In genomic region chr13:111044328-111045002, GRCm38 (mm10) we compare ENCODE assay signal across 10 mouse cellular contexts.
A peak's percentile ranks its signal among the peaks of the same experiment; 100 is the strongest.
DNase-seq lines count a peak whose midpoint lies in the region; ATAC-seq and TF ChIP-seq lines count a peak whose summit lies in the region.
"Had no signal": no experiment of that assay in that cellular context is flagged by ENCODE, and none has a peak within 500 bp of the region (broad histone marks: within the 10 kb centered on the region; RNA-seq: fewer than 3 reads in every experiment).

No protein-coding gene starts in this region.

- TF ChIP-seq EP300 in liver, embryonic 14.5 days (IDR thresholded peaks at IDR 0.05; ENCODE audit: low read depth) = no peak

- intact Hi-C loops in heart, postnatal 10 days (cut with DNase I) = no loop called here

- no peak overlapping the region for H3K4me3 ChIP-seq in liver, embryonic 14.5 days (ENCODE audit: insufficient read depth in 1 of 2, low read depth in 2 of 2, low read length in 2 of 2)
- H3K4me3 ChIP-seq: limb, embryonic 13.5 days had no signal

- 11% methylated on average over 10 of the region's 10 CpGs for WGBS in liver, embryonic 14.5 days (ENCODE audit: insufficient replicate concordance)

- H3K4me1 ChIP-seq in liver, embryonic 14.5 days (replicated peaks; ENCODE audit: control insufficient read depth in 2 of 2, insufficient read depth in 2 of 2, low read length in 1 of 2) = peaks cover 0 to 6% of the 10 kb centered on the region in 2 experiments; a peak in 2 of 4 replicates

- H3K4me2 ChIP-seq in liver, embryonic 14.5 days (ENCODE audit: low read depth) = no peak overlapping the region
- H3K4me2 ChIP-seq: limb, embryonic 13.5 days had no signal

- H3K27ac ChIP-seq in liver, embryonic 14.5 days = no peak overlapping the region
- H3K27ac ChIP-seq: limb, embryonic 13.5 days had no signal

- TF ChIP-seq CTCF in liver, embryonic 14.5 days (IDR thresholded peaks at IDR 0.05; ENCODE audit: low read depth) = no peak

- no peaks in the 10 kb centered on the region for H3K36me3 ChIP-seq in liver, embryonic 14.5 days (replicated peaks; ENCODE audit: control insufficient read depth, insufficient read depth, low read depth)
- H3K36me3 ChIP-seq: limb, embryonic 13.5 days had no signal

- H3K27me3 ChIP-seq in liver, embryonic 14.5 days (ENCODE audit: control insufficient read depth, insufficient read depth, low read length) = no peaks in the 10 kb centered on the region
- H3K27me3 ChIP-seq: limb, embryonic 13.5 days had no signal

- no peak overlapping the region for H3K9ac ChIP-seq in liver, embryonic 14.5 days (replicated peaks)
- H3K9ac ChIP-seq: limb, embryonic 13.5 days had no signal

- peak; percentile 41; the same call in 1 of the 2 replicates for ATAC-seq in liver, embryonic 14.5 days (ENCODE audit: insufficient read depth)
- no peak for ATAC-seq in granulocyte monocyte progenitor cell, adult 5-6 weeks (replicated peaks; ENCODE audit: poor library complexity, severe bottlenecking)

- H3K9me3 ChIP-seq in liver, embryonic 14.5 days (ENCODE audit: control insufficient read depth, low read length) = no peaks in the 10 kb centered on the region
- H3K9me3 ChIP-seq: limb, embryonic 13.5 days had no signal

- peak; percentile 14 for DNase-seq in embryo, embryonic 10 days (ENCODE audit: low spot score)
- DNase-seq in embryo, embryonic 9.5 days (ENCODE audit: extremely low spot score) = no peak
- peak; percentile 94 for DNase-seq in 416B (ENCODE audit: low read depth)
- peak; percentile 4 to 10 for DNase-seq in heart, postnatal 10 days
- DNase-seq in liver, embryonic 14.5 days (ENCODE audit: low read depth in 3 of 3, low spot score in 3 of 3) = no peak
- no peak for DNase-seq in cerebellum, adult 11 months
- DNase-seq in kidney, postnatal 14 days = no peak
- DNase-seq: cerebellum, postnatal 10 days had no signal

Comparison
In these comparisons a context has a peak if more than half of its experiments do, and no peak if none do; other contexts are left out.
1. DNase-seq: peak in embryo, embryonic 10 days (single experiment), 416B (single experiment) and heart, postnatal 10 days (2 of 2); none in embryo, embryonic 9.5 days (single experiment), liver, embryonic 14.5 days (0 of 3), cerebellum, adult 11 months (single experiment) and kidney, postnatal 14 days (single experiment).